ENCODE assay signal across 16 mouse cellular contexts in genomic region chr16:6983947-6984346, GRCm38 (mm10).
DNase-seq lines count a peak whose midpoint lies in the region.
"Had no signal": no experiment of that assay in that cellular context is flagged by ENCODE, and none has a peak within 500 bp of the region (broad histone marks: within the 10 kb centered on the region; RNA-seq: fewer than 3 reads in every experiment).

No protein-coding gene starts in this region.

- no peaks in the 10 kb centered on the region for H3K27me3 ChIP-seq in forebrain, embryonic 10.5 days (ENCODE audit: poor library complexity, severe bottlenecking)
- H3K27me3 ChIP-seq: embryonic facial prominence, embryonic 12.5 days; forebrain, embryonic 12.5 days had no signal

- H3K9me3 ChIP-seq in forebrain, embryonic 10.5 days = no peaks in the 10 kb centered on the region
- H3K9me3 ChIP-seq: embryonic facial prominence, embryonic 10.5 days; embryonic facial prominence, embryonic 12.5 days; forebrain, embryonic 12.5 days had no signal

- H3K4me3 ChIP-seq in forebrain, embryonic 10.5 days = no peak overlapping the region
- H3K4me3 ChIP-seq: embryonic facial prominence, embryonic 10.5 days; embryonic facial prominence, embryonic 12.5 days; forebrain, embryonic 12.5 days had no signal

- no peaks in the 10 kb centered on the region for H3K36me3 ChIP-seq in forebrain, embryonic 10.5 days (replicated peaks)
- H3K36me3 ChIP-seq: embryonic facial prominence, embryonic 10.5 days; embryonic facial prominence, embryonic 12.5 days; forebrain, embryonic 12.5 days had no signal

- peak; percentile 12 to 36 for DNase-seq in frontal cortex, postnatal 36 days (ENCODE audit: low spot score in 2 of 2)
- no peak for DNase-seq in frontal cortex, postnatal 25 days (ENCODE audit: low spot score in 2 of 2)
- peak; percentile 38 for DNase-seq in right cerebral cortex, adult 18-20 months
- DNase-seq in right cerebral cortex, postnatal 36 days (ENCODE audit: low spot score in 2 of 2) = no peak
- DNase-seq in telencephalon, adult 2 months (ENCODE audit: low read depth, low spot score) = peak; percentile 38
- no peak for DNase-seq in forebrain, embryonic 10.5 days (ENCODE audit: extremely low spot score, low spot score)
- DNase-seq: adrenal gland, adult 2 months; adrenal gland, postnatal 10 days; adrenal gland, postnatal 25 days; cerebellum, adult 11-12 months; cerebellum, adult 2 months; cerebellum, adult 9-10 months; cerebellum, postnatal 25 days had no signal

- H3K4me1 ChIP-seq in forebrain, embryonic 10.5 days = no peaks in the 10 kb centered on the region
- H3K4me1 ChIP-seq: embryonic facial prominence, embryonic 10.5 days; embryonic facial prominence, embryonic 12.5 days; forebrain, embryonic 12.5 days had no signal

- no peak overlapping the region for H3K27ac ChIP-seq in forebrain, embryonic 10.5 days
- H3K27ac ChIP-seq: embryonic facial prominence, embryonic 10.5 days; embryonic facial prominence, embryonic 12.5 days; forebrain, embryonic 12.5 days had no signal

- WGBS in forebrain, embryonic 10.5 days = 89% methylated on average over 2 of the region's 2 CpGs

Comparison
In these comparisons a context has a peak if more than half of its experiments do, and no peak if none do; other contexts are left out.
1. DNase-seq: peak in frontal cortex, postnatal 36 days (2 of 2), right cerebral cortex, adult 18-20 months (single experiment) and telencephalon, adult 2 months (single experiment); none in frontal cortex, postnatal 25 days (0 of 2), right cerebral cortex, postnatal 36 days (0 of 2) and forebrain, embryonic 10.5 days (single experiment).